Mouse (Mus musculus): Measurements from ENCODE around the gene Pcgf2. TPM values are rescaled to one million over a fixed set of nuclear protein-coding genes. Genes with fewer than 3 reads are reported as not detected.
"Not testable (repeated sequence)": the region's sequence is repeated elsewhere in the genome, so short reads cannot be mapped to it uniquely, and the experiment has no call there.

Pcgf2 gene
- polyA plus RNA-seq, 1 experiment from 2014 or later: 25.8 TPM

GRCm38 (mm10) chr11:97658751-97659266 lies 41.5 kb downstream of the Pcgf2 start:
- Histone ChIP-seq H3K27me3 (ENCODE audit: control insufficient read depth, insufficient read depth, low read length) (peaks cover 13% of the 10 kb centered on the region), H3K9ac (replicated peaks; ENCODE audit: low read depth, low read length) (no peak overlapping the region), H3K27ac (ENCODE audit: low read depth, low read length) (no peak overlapping the region), H3K4me1 (ENCODE audit: control insufficient read depth, insufficient read depth, low read length) (peaks cover 20% of the 10 kb centered on the region), H3K4me2 (ENCODE audit: low read depth, low read length) (no peak overlapping the region; the same call in 1 of the 2 replicates), H3K4me3 (ENCODE audit: low read depth, low read length) (no peak overlapping the region; the same call in 1 of the 2 replicates), H3K9me3 (ENCODE audit: control insufficient read depth, low read length) (no peaks in the 10 kb centered on the region), H3K36me3 (ENCODE audit: control insufficient read depth, insufficient read depth, low read length) (no peaks in the 10 kb centered on the region)
- ATAC-seq (ENCODE audit: low read depth): no peak
- 73% methylated on average over 11 of the region's 11 CpGs for WGBS

GRCm38 (mm10) chr11:97657967-97658366 lies 42.3 kb downstream of the Pcgf2 start:
- Histone ChIP-seq H3K4me1 (ENCODE audit: control insufficient read depth, insufficient read depth, low read length) (peaks cover 20% of the 10 kb centered on the region), H3K27me3 (ENCODE audit: control insufficient read depth, insufficient read depth, low read length) (peaks cover 13% of the 10 kb centered on the region)
- H3K9ac ChIP-seq (replicated peaks; ENCODE audit: low read depth, low read length); H3K4me3 ChIP-seq (ENCODE audit: low read depth, low read length); H3K36me3 ChIP-seq (ENCODE audit: control insufficient read depth, insufficient read depth, low read length); H3K4me2 ChIP-seq (ENCODE audit: low read depth, low read length); ATAC-seq (ENCODE audit: low read depth); H3K27ac ChIP-seq (ENCODE audit: low read depth, low read length); H3K9me3 ChIP-seq (ENCODE audit: control insufficient read depth, low read length): not testable (repeated sequence)
- WGBS: 91% methylated on average over 6 of the region's 6 CpGs

- ATAC-seq (ENCODE audit: low read depth): no peak
- no peak overlapping the region for H3K9ac ChIP-seq (replicated peaks; ENCODE audit: low read depth, low read length)
- no peak overlapping the region for H3K4me2 ChIP-seq (ENCODE audit: low read depth, low read length)
- H3K4me1 ChIP-seq (ENCODE audit: control insufficient read depth, insufficient read depth, low read length): peaks cover 18% of the 10 kb centered on the region
- no peaks in the 10 kb centered on the region for H3K9me3 ChIP-seq (ENCODE audit: control insufficient read depth, low read length)
- no peak overlapping the region for H3K27ac ChIP-seq (ENCODE audit: low read depth, low read length)
- H3K27me3 ChIP-seq (ENCODE audit: control insufficient read depth, insufficient read depth, low read length): peaks cover 13% of the 10 kb centered on the region
- no peaks in the 10 kb centered on the region for H3K36me3 ChIP-seq (ENCODE audit: control insufficient read depth, insufficient read depth, low read length)
- WGBS: 46% methylated on average over 4 of the region's 6 CpGs
- no peak overlapping the region for H3K4me3 ChIP-seq (ENCODE audit: low read depth, low read length)
Observed at GRCm38 (mm10) chr11:97657184-97657945, 42.9 kb downstream of the Pcgf2 start.

GRCm38 (mm10) chr11:97656269-97656971 lies 43.9 kb downstream of the Pcgf2 start:
- no peak overlapping the region for H3K4me3 ChIP-seq (ENCODE audit: low read depth, low read length)
- H3K4me1 ChIP-seq (ENCODE audit: control insufficient read depth, insufficient read depth, low read length): peaks cover 10% of the 10 kb centered on the region
- H3K9ac ChIP-seq (replicated peaks; ENCODE audit: low read depth, low read length): no peak overlapping the region
- H3K9me3 ChIP-seq (ENCODE audit: control insufficient read depth, low read length): no peaks in the 10 kb centered on the region
- no peak overlapping the region for H3K4me2 ChIP-seq (ENCODE audit: low read depth, low read length)
- H3K27me3 ChIP-seq (ENCODE audit: control insufficient read depth, insufficient read depth, low read length): 0 out of 2 replicates have a peak, but pooled peaks cover 4% of the 10 kb centered on the region
- no peaks in the 10 kb centered on the region for H3K36me3 ChIP-seq (ENCODE audit: control insufficient read depth, insufficient read depth, low read length)
- 74% methylated on average over 14 of the region's 14 CpGs for WGBS
- no peak overlapping the region for H3K27ac ChIP-seq (ENCODE audit: low read depth, low read length)
- ATAC-seq (ENCODE audit: low read depth): no peak

GRCm38 (mm10) chr11:97654210-97654609 lies 46.1 kb downstream of the Pcgf2 start:
- ATAC-seq (ENCODE audit: low read depth): no peak
- 97% methylated on average over 2 of the region's 2 CpGs for WGBS

GRCm38 (mm10) chr11:97653376-97653775 lies 46.9 kb downstream of the Pcgf2 start:
- H3K9ac ChIP-seq (replicated peaks; ENCODE audit: low read depth, low read length); H3K9me3 ChIP-seq (ENCODE audit: control insufficient read depth, low read length); H3K36me3 ChIP-seq (ENCODE audit: control insufficient read depth, insufficient read depth, low read length); H3K27ac ChIP-seq (ENCODE audit: low read depth, low read length); H3K4me3 ChIP-seq (ENCODE audit: low read depth, low read length); H3K4me1 ChIP-seq (ENCODE audit: control insufficient read depth, insufficient read depth, low read length); H3K27me3 ChIP-seq (ENCODE audit: control insufficient read depth, insufficient read depth, low read length); H3K4me2 ChIP-seq (ENCODE audit: low read depth, low read length); ATAC-seq (ENCODE audit: low read depth): not testable (repeated sequence)
- 93% methylated on average over 11 of the region's 11 CpGs for WGBS

More at GRCm38 (mm10) chr11:97654210-97654609, 46.1 kb downstream of the Pcgf2 start:
- Histone ChIP-seq H3K9ac (replicated peaks; ENCODE audit: low read depth, low read length) (no peak overlapping the region), H3K4me3 (ENCODE audit: low read depth, low read length) (no peak overlapping the region), H3K4me1 (ENCODE audit: control insufficient read depth, insufficient read depth, low read length) (no peaks in the 10 kb centered on the region; the same call in 1 of the 2 replicates), H3K27ac (ENCODE audit: low read depth, low read length) (no peak overlapping the region), H3K36me3 (ENCODE audit: control insufficient read depth, insufficient read depth, low read length) (no peaks in the 10 kb centered on the region), H3K27me3 (ENCODE audit: control insufficient read depth, insufficient read depth, low read length) (no peaks in the 10 kb centered on the region), H3K4me2 (ENCODE audit: low read depth, low read length) (no peak overlapping the region), H3K9me3 (ENCODE audit: control insufficient read depth, low read length) (no peaks in the 10 kb centered on the region)

GRCm38 (mm10) chr11:97650341-97650740 lies 50.0 kb downstream of the Pcgf2 start:
- no peaks in the 10 kb centered on the region for H3K4me1 ChIP-seq (ENCODE audit: control insufficient read depth, insufficient read depth, low read length)
- H3K27ac ChIP-seq (ENCODE audit: low read depth, low read length): no peak overlapping the region
- WGBS: 48% methylated on average over 5 of the region's 5 CpGs
- H3K27me3 ChIP-seq (ENCODE audit: control insufficient read depth, insufficient read depth, low read length): no peaks in the 10 kb centered on the region
- no peak for ATAC-seq (ENCODE audit: low read depth)
- H3K36me3 ChIP-seq (ENCODE audit: control insufficient read depth, insufficient read depth, low read length): no peaks in the 10 kb centered on the region
- H3K4me2 ChIP-seq (ENCODE audit: low read depth, low read length): no peak overlapping the region
- H3K9ac ChIP-seq (replicated peaks; ENCODE audit: low read depth, low read length): no peak overlapping the region
- no peaks in the 10 kb centered on the region for H3K9me3 ChIP-seq (ENCODE audit: control insufficient read depth, low read length)
- H3K4me3 ChIP-seq (ENCODE audit: low read depth, low read length): no peak overlapping the region

GRCm38 (mm10) chr11:97648541-97648940 lies 51.8 kb downstream of the Pcgf2 start:
- H3K27me3 ChIP-seq (ENCODE audit: control insufficient read depth, insufficient read depth, low read length); H3K27ac ChIP-seq (ENCODE audit: low read depth, low read length); H3K36me3 ChIP-seq (ENCODE audit: control insufficient read depth, insufficient read depth, low read length); ATAC-seq (ENCODE audit: low read depth); H3K4me2 ChIP-seq (ENCODE audit: low read depth, low read length); H3K9ac ChIP-seq (replicated peaks; ENCODE audit: low read depth, low read length); H3K4me1 ChIP-seq (ENCODE audit: control insufficient read depth, insufficient read depth, low read length); H3K4me3 ChIP-seq (ENCODE audit: low read depth, low read length); H3K9me3 ChIP-seq (ENCODE audit: control insufficient read depth, low read length): not testable (repeated sequence)
- WGBS: 82% methylated on average over 4 of the region's 4 CpGs

- Histone ChIP-seq H3K4me2 (ENCODE audit: low read depth, low read length) (no peak overlapping the region), H3K27ac (ENCODE audit: low read depth, low read length) (no peak overlapping the region), H3K36me3 (ENCODE audit: control insufficient read depth, insufficient read depth, low read length) (no peaks in the 10 kb centered on the region), H3K9me3 (ENCODE audit: control insufficient read depth, low read length) (no peaks in the 10 kb centered on the region), H3K27me3 (ENCODE audit: control insufficient read depth, insufficient read depth, low read length) (no peaks in the 10 kb centered on the region), H3K9ac (replicated peaks; ENCODE audit: low read depth, low read length) (no peak overlapping the region), H3K4me3 (ENCODE audit: low read depth, low read length) (no peak overlapping the region), H3K4me1 (ENCODE audit: control insufficient read depth, insufficient read depth, low read length) (no peaks in the 10 kb centered on the region)
- WGBS: 3% methylated on average over 6 of the region's 6 CpGs
- ATAC-seq (ENCODE audit: low read depth): no peak
Observed at GRCm38 (mm10) chr11:97644834-97645233, 55.5 kb downstream of the Pcgf2 start.

All from neural tube, embryonic 14.5 days (tissue).